Mouse (Mus musculus): ENCODE data around the gene Yif1a. TPM values are rescaled to one million over a fixed set of nuclear protein-coding genes. Genes with fewer than 3 reads are reported as not detected.

Yif1a gene
- polyA plus RNA-seq (2015; fragmentation: Nextera tagmentation; extraction: Ambion mirVana) = 128 and 131 TPM in 2 replicates

DNA sequence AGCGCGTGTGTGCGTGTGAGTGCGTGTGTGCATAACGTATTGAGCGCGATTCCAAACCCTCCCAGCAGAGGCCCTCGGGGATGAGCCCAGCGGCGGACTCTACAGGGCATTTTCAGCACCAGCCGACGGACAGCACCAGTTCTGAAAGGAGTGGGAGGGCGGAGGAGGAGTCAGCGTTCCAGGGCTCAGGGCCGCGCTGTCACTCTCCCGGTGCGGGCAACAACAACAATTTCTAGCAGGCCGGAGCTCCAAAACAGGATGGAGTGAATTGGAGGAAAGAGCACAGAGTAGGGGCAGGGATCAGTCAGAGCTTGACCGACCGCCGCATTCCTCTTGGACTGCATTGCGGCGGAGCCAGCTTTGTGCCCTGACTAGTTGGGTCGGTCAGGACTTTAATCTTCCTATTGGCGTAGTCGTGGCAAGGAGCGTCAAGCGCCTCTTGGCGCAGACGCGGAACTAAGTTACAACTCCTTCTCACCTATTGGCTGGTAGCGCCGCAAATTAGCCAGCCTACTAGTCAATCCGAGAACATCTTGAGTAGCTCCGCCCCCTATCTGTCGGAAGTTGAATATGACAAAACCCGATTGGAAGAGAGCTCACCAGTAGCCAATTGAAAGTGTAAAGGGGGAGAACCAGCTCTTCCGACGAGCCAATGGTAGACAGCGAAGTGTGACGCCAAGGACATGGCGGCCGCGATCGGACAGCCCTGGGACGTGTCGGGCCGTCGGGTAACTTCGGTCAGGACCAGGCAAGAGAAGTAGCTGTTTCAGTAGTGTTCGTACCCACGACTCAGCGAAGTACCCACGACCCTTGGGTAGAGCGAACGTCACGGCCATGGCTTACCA is at the start of gene Yif1a:
Gene Yif1a (plus strand): TSS at position 655 of the 845 bp plus-strand sequence.
- Histone ChIP-seq H3K4me1 (replicated peaks; ENCODE audit: control insufficient read depth, insufficient read depth) (peaks cover 5% of the 10 kb centered on the region; the same call in 1 of the 2 replicates), H3K27ac (replicated peaks) (peak within 1 kb of the TSS; percentile 87), H3K36me3 (ENCODE audit: control insufficient read depth, insufficient read depth, low read length) (peaks cover 16% of the 10 kb centered on the region), H3K4me2 (replicated peaks; ENCODE audit: low read depth) (peak within 1 kb of the TSS; percentile 89), H3K4me3 (ENCODE audit: low read depth, low read length) (peak within 1 kb of the TSS; percentile 72), H3K9me3 (ENCODE audit: control insufficient read depth, low read length) (no peaks in the 10 kb centered on the region), H3K9ac (ENCODE audit: low read length) (peak within 1 kb of the TSS; percentile 82), H3K27me3 (ENCODE audit: control insufficient read depth, insufficient read depth, low read length) (no peaks in the 10 kb centered on the region; the same call in 1 of the 2 replicates)
- TF ChIP-seq CTCF (IDR thresholded peaks at IDR 0.05; ENCODE audit: low read depth) (peak; percentile 79), EP300 (optimal IDR thresholded peaks at IDR 0.05) (no peak)
- peak; percentile 95 for DNase-seq (ENCODE audit: low spot score)
- WGBS = under 1% methylated on average over 58 of the region's 58 CpGs
- ATAC-seq (ENCODE audit: low FRiP score, low TSS enrichment) = peak; percentile 90

DNA sequence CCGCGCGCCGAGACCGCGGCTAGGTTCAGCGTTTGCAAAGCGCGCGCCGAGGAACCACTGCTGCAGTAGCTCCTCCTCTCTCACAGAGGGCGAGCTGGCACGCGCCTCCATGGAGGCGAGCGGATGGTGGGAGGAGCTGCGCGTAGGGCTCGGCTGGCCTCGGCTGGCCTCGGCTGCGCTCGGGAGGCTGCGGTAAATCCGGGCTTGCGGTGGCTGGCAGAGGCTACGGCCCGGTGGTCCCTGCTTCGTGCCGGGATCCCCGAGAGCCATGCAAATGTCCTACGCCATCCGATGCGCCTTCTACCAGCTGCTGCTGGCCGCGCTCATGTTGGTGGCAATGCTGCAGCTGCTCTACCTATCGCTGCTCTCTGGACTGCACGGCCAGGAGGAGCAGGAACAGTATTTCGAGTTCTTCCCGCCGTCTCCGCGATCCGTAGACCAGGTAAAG is 49.6 kb upstream of the Yif1a start, which contains the start of the genes B4gat1 and AC124502.3:
Gene B4gat1 (plus strand): TSS at position 118 of the 448 bp plus-strand sequence.
Gene AC124502.3 (plus strand): TSS at position 183 of the 448 bp plus-strand sequence.
- H3K36me3 ChIP-seq (ENCODE audit: control insufficient read depth, insufficient read depth, low read length) = no peaks in the 10 kb centered on the region
- peak; percentile 92 for DNase-seq (ENCODE audit: low spot score)
- peak; percentile 86 for ATAC-seq (ENCODE audit: low FRiP score, low TSS enrichment)
- H3K27me3 ChIP-seq (ENCODE audit: control insufficient read depth, insufficient read depth, low read length) = no peaks in the 10 kb centered on the region
- under 1% methylated on average over 41 of the region's 44 CpGs for WGBS
- H3K4me3 ChIP-seq (ENCODE audit: low read depth, low read length) = peak within 1 kb of the TSS; percentile 73
- H3K4me2 ChIP-seq (replicated peaks; ENCODE audit: low read depth) = peak within 1 kb of the TSS; percentile 96
- no peaks in the 10 kb centered on the region for H3K9me3 ChIP-seq (ENCODE audit: control insufficient read depth, low read length)
- H3K9ac ChIP-seq (ENCODE audit: low read length) = peak within 1 kb of the TSS; percentile 89
- H3K4me1 ChIP-seq (replicated peaks; ENCODE audit: control insufficient read depth, insufficient read depth) = peaks cover 6% of the 10 kb centered on the region
- H3K27ac ChIP-seq (replicated peaks) = peak within 1 kb of the TSS; percentile 67
- peak; percentile 71 for TF ChIP-seq CTCF (IDR thresholded peaks at IDR 0.05; ENCODE audit: low read depth)
- TF ChIP-seq EP300 (optimal IDR thresholded peaks at IDR 0.05) = no peak

DNA sequence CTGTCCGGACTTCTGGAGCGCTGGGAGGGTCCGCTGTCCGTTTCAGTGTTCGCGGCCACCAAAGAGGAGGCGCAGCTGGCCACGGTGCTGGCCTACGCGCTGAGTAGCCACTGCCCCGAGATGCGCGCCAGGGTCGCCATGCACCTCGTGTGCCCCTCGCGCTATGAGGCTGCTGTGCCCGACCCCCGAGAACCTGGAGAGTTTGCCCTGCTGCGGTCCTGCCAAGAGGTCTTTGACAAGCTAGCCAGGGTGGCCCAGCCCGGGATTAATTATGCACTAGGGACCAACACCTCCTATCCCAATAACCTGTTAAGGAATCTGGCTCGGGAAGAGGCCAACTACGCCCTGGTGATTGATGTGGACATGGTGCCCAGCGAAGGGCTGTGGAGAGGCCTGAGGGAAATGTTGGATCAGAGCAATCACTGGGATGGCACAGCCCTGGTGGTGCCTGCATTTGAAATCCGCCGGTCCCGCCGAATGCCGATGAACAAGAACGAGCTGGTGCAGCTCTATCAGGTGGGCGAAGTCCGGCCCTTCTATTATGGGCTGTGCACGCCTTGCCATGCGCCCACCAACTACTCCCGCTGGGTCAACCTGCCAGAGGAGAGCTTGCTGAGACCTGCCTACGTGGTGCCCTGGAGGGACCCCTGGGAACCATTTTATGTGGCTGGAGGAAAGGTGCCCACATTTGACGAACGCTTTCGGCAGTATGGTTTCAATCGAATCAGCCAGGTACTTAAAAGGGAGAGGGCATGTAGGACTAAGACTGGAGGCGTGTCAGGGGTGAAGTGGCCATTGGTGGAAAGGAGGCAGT is 48.8 kb upstream of the Yif1a start:
- H3K36me3 ChIP-seq (ENCODE audit: control insufficient read depth, insufficient read depth, low read length) = no peaks in the 10 kb centered on the region
- DNase-seq (ENCODE audit: low spot score) (no peak), ATAC-seq (ENCODE audit: low FRiP score, low TSS enrichment) (peak; percentile 22; the same call in 1 of the 2 replicates)
- peak overlapping the region; percentile 89 for H3K9ac ChIP-seq (ENCODE audit: low read length)
- peak overlapping the region; percentile 96 for H3K4me2 ChIP-seq (replicated peaks; ENCODE audit: low read depth)
- H3K27ac ChIP-seq (replicated peaks) = 0 out of 2 replicates have a peak overlapping the region, but pooled peaks have one; percentile 58
- peak overlapping the region; percentile 73 for H3K4me3 ChIP-seq (ENCODE audit: low read depth, low read length)
- H3K9me3 ChIP-seq (ENCODE audit: control insufficient read depth, low read length) = no peaks in the 10 kb centered on the region
- WGBS = 12% methylated on average over 41 of the region's 41 CpGs
- TF ChIP-seq CTCF (IDR thresholded peaks at IDR 0.05; ENCODE audit: low read depth) (no peak), EP300 (optimal IDR thresholded peaks at IDR 0.05) (no peak)
- peaks cover 6% of the 10 kb centered on the region for H3K4me1 ChIP-seq (replicated peaks; ENCODE audit: control insufficient read depth, insufficient read depth)
- H3K27me3 ChIP-seq (ENCODE audit: control insufficient read depth, insufficient read depth, low read length) = no peaks in the 10 kb centered on the region

DNA sequence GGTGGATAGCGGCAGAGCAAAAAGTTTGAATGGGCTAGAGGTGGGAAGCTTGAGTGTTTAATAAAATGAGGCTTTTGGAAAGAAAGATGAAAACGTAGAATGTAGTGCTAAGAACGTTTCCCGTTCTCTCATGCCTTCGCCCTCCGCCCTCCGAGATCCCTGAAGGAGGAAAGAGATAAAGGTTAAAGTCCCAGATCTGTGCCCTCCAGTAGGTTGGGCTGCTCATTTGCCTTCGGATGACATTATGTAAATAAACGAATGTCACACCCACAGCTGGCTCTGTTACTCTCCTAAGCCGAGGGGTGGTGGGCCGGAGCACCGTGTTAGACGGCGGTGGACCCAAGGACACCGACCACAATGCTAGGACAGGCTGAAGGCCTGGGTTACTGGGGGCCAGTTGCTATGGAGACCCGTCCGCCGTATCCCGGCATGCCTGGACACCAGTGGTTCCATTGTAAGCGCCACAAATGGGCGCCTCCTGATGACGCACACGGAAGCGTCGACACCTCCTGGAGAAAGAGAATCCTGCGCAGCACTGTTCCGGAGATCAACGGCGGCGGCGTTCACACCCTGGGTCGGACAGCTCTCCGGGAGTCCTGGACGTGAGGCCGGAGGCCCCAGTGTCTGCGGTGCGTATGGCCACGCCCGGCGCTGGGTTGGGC is 47.3 kb upstream of the Yif1a start, which contains the start of gene Brms1:
Gene Brms1 (plus strand): TSS at position 493 of the 662 bp plus-strand sequence.
- Histone ChIP-seq H3K4me1 (replicated peaks; ENCODE audit: control insufficient read depth, insufficient read depth) (peaks cover 6% of the 10 kb centered on the region), H3K27ac (replicated peaks) (peak within 1 kb of the TSS; percentile 91), H3K4me3 (ENCODE audit: low read depth, low read length) (peak within 1 kb of the TSS; percentile 79), H3K4me2 (replicated peaks; ENCODE audit: low read depth) (peak within 1 kb of the TSS; percentile 96), H3K27me3 (ENCODE audit: control insufficient read depth, insufficient read depth, low read length) (no peaks in the 10 kb centered on the region), H3K9me3 (ENCODE audit: control insufficient read depth, low read length) (no peaks in the 10 kb centered on the region), H3K36me3 (ENCODE audit: control insufficient read depth, insufficient read depth, low read length) (no peaks in the 10 kb centered on the region; the same call in 1 of the 2 replicates), H3K9ac (ENCODE audit: low read length) (peak within 1 kb of the TSS; percentile 85)
- DNase-seq (ENCODE audit: low spot score) = peak; percentile 95
- ATAC-seq (ENCODE audit: low FRiP score, low TSS enrichment) = peak; percentile 80
- 2% methylated on average over 40 of the region's 40 CpGs for WGBS
- TF ChIP-seq CTCF (IDR thresholded peaks at IDR 0.05; ENCODE audit: low read depth) = no peak
- no peak for TF ChIP-seq EP300 (optimal IDR thresholded peaks at IDR 0.05)

DNA sequence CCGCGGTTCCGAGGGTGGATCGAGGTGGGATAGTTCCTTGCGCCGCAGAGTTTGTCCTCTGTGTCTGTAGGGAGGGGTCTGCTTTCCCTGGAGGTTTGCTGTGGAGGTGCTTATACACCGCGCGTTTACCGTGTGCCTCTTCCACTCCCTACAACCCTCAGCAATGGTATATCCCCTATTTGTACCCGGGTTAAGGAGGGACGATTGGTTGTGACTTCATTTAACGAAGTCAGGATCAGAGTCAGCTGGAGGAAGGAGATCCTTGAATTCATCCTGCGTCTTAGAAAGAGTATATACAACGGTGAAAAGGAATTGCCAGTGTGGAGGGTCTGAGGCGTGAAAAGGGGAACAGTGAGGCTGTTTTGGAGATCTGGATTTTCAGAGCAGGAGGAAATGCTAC is 46.8 kb upstream of the Yif1a start:
- H3K4me1 ChIP-seq (replicated peaks; ENCODE audit: control insufficient read depth, insufficient read depth) = peaks cover 6% of the 10 kb centered on the region
- WGBS = under 1% methylated on average over 16 of the region's 16 CpGs
- peak overlapping the region; percentile 96 for H3K4me2 ChIP-seq (replicated peaks; ENCODE audit: low read depth)
- DNase-seq (ENCODE audit: low spot score) (no peak), ATAC-seq (ENCODE audit: low FRiP score, low TSS enrichment) (no peak)
- H3K9me3 ChIP-seq (ENCODE audit: control insufficient read depth, low read length) = no peaks in the 10 kb centered on the region
- no peaks in the 10 kb centered on the region; the same call in 1 of the 2 replicates for H3K36me3 ChIP-seq (ENCODE audit: control insufficient read depth, insufficient read depth, low read length)
- H3K27me3 ChIP-seq (ENCODE audit: control insufficient read depth, insufficient read depth, low read length) = no peaks in the 10 kb centered on the region
- TF ChIP-seq CTCF (IDR thresholded peaks at IDR 0.05; ENCODE audit: low read depth) = no peak
- TF ChIP-seq EP300 (optimal IDR thresholded peaks at IDR 0.05) = no peak
- H3K4me3 ChIP-seq (ENCODE audit: low read depth, low read length) = peak overlapping the region; percentile 79
- peak overlapping the region; percentile 85 for H3K9ac ChIP-seq (ENCODE audit: low read length)
- H3K27ac ChIP-seq (replicated peaks) = peak overlapping the region; percentile 91
